Mouse (Mus musculus): ENCODE results near the gene Snx33. TPM values are rescaled to one million over a fixed set of nuclear protein-coding genes. Genes with fewer than 3 reads are reported as not detected.

Gene Snx33
- total RNA-seq, 4 experiments from 2014 or later, result 9.8 to 11.6 (median 10.1) TPM

GRCm38 (mm10) chr9:56891517-56892011 lies 36.6 kb downstream of the Snx33 start:
- DNase-seq (ENCODE audit: low spot score in 2 of 2), result peak in 1 of 2 experiments; percentile 77

GRCm38 (mm10) chr9:56890522-56891250 lies 37.5 kb downstream of the Snx33 start:
- DNase-seq (ENCODE audit: low spot score in 2 of 2), result no peak

- DNase-seq (ENCODE audit: low spot score in 2 of 2), result peak; percentile 69 to 81
Measured at GRCm38 (mm10) chr9:56889817-56890216, 38.4 kb downstream of the Snx33 start.

- no peak for DNase-seq (ENCODE audit: low spot score in 2 of 2)
Measured at GRCm38 (mm10) chr9:56887581-56887980, 40.6 kb downstream of the Snx33 start.

- DNase-seq (ENCODE audit: low spot score in 2 of 2), result no peak
Measured at GRCm38 (mm10) chr9:56886601-56887000, 41.6 kb downstream of the Snx33 start.

GRCm38 (mm10) chr9:56886113-56886512 lies 42.1 kb downstream of the Snx33 start:
- no peak for DNase-seq (ENCODE audit: low spot score in 2 of 2)

GRCm38 (mm10) chr9:56884328-56884727 lies 43.8 kb downstream of the Snx33 start:
- DNase-seq (ENCODE audit: low spot score in 2 of 2), result no peak

- no peak for DNase-seq (ENCODE audit: low spot score in 2 of 2)
Measured at GRCm38 (mm10) chr9:56883470-56883869, 44.7 kb downstream of the Snx33 start.

- DNase-seq (ENCODE audit: low spot score in 2 of 2), result no peak
Measured at GRCm38 (mm10) chr9:56882818-56883217, 45.4 kb downstream of the Snx33 start.

GRCm38 (mm10) chr9:56882283-56882682 lies 45.9 kb downstream of the Snx33 start:
- DNase-seq (ENCODE audit: low spot score in 2 of 2), result no peak

GRCm38 (mm10) chr9:56881539-56882082 lies 46.6 kb downstream of the Snx33 start:
- no peak for DNase-seq (ENCODE audit: low spot score in 2 of 2)

GRCm38 (mm10) chr9:56880790-56881189 lies 47.4 kb downstream of the Snx33 start:
- no peak for DNase-seq (ENCODE audit: low spot score in 2 of 2)

GRCm38 (mm10) chr9:56877284-56877683 lies 50.9 kb downstream of the Snx33 start:
- no peak for DNase-seq (ENCODE audit: low spot score in 2 of 2)

- DNase-seq (ENCODE audit: low spot score in 2 of 2), result no peak
Measured at GRCm38 (mm10) chr9:56876784-56877183, 51.4 kb downstream of the Snx33 start.

- no peak for DNase-seq (ENCODE audit: low spot score in 2 of 2)
Measured at GRCm38 (mm10) chr9:56873097-56873496, 55.1 kb downstream of the Snx33 start.

- DNase-seq (ENCODE audit: low spot score in 2 of 2), result no peak
Measured at GRCm38 (mm10) chr9:56872105-56872903, 55.9 kb downstream of the Snx33 start.

- no peak for DNase-seq (ENCODE audit: low spot score in 2 of 2)
Measured at GRCm38 (mm10) chr9:56871191-56871590, 57.0 kb downstream of the Snx33 start.

- no peak for DNase-seq (ENCODE audit: low spot score in 2 of 2)
Measured at GRCm38 (mm10) chr9:56870778-56871177, 57.4 kb downstream of the Snx33 start.

- DNase-seq (ENCODE audit: low spot score in 2 of 2), result peak; percentile 77 to 81
Measured at GRCm38 (mm10) chr9:56869552-56869951, 58.6 kb downstream of the Snx33 start.

- peak; percentile 62 to 69 for DNase-seq (ENCODE audit: low spot score in 2 of 2)
Measured at GRCm38 (mm10) chr9:56868292-56868691, 59.9 kb downstream of the Snx33 start.

Measured in layer of hippocampus, adult 8-10 months (tissue).